Mouse (Mus musculus) urinary bladder, postnatal 25 days (tissue): ENCODE results near the gene Pla2g1b.

Experiments
- DNase-seq: peaks from one replicate; pipeline ENCODE4 v3.0.0; 2022; ENCODE audit warnings: low spot score

The Pla2g1b gene

GRCm38 (mm10) chr5:115465642-115466420 lies at the start of gene Pla2g1b:
Pla2g1b (plus strand) TSS chr5:115466262.
- DNase-seq: no peak

DNA sequence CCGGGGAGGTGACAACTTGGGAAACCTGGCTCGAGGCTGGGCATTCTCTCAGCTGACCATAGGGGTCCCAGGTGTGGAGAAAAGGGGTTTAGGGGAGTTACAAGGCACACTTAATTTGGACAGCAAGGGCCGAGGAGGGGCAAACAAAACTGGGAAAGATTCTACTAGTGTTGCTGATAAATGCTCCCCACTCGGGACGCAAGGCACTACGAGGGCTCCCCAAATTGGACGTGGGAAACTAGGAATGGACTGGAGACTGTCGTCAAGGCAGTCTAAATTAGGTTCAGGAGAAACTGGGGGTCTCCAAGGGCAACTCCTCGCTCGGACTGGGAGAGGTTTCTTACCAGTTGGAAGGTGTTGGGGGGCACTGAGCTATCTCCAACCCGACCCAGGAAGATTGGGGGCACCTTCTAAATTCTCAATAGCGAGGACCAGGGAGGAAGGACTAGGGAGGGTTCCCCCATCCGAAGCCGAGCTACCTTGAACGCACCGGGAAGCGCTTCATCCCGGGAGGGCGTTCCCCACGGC lies 37.2 kb upstream of the Pla2g1b start:
- no peak for DNase-seq

DNA sequence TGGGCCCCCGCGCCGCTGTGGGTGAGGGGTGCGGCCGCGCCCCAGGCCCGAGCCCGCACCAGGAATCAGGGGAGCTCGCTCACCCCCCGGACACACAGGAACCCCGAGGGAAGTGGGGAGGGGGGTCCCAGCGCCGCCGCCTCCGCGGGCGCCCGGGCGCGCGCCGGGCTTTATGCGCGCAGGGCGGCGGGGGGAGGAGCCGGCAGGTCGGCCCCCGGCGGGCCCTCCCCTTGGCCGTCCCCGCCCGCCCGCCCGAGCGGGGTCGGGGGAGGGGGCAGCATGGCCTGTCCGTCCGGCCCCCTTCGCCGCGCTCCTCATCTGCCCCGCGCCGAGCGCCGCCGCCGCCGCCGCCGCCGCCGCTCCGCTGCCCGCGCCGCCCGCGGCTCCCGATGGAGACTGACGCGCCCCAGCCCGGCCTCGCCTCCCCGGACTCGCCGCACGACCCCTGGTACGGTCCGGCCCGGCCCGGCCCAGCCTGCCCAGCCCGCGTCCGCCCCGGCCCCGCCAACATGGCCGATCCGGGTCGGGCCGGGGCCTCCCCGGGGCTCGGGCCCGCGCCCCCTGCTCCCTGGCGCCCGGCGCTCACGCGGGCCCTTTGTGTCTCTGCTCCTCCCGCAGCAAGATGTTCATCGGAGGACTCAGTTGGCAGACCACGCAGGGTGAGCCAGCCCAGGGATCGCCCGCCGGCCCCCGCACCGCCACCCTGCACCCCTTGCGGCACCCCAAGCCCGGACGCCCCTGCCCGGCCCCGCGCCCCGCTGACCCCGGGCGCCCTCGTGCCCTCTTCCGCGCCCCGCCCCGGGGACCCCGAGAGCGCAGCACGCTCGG lies 36.5 kb upstream of the Pla2g1b start, which contains the start of gene Msi1:
TSS of gene Msi1 (plus strand) at position 241 of the 828 bp plus-strand sequence.
- DNase-seq: no peak

DNA sequence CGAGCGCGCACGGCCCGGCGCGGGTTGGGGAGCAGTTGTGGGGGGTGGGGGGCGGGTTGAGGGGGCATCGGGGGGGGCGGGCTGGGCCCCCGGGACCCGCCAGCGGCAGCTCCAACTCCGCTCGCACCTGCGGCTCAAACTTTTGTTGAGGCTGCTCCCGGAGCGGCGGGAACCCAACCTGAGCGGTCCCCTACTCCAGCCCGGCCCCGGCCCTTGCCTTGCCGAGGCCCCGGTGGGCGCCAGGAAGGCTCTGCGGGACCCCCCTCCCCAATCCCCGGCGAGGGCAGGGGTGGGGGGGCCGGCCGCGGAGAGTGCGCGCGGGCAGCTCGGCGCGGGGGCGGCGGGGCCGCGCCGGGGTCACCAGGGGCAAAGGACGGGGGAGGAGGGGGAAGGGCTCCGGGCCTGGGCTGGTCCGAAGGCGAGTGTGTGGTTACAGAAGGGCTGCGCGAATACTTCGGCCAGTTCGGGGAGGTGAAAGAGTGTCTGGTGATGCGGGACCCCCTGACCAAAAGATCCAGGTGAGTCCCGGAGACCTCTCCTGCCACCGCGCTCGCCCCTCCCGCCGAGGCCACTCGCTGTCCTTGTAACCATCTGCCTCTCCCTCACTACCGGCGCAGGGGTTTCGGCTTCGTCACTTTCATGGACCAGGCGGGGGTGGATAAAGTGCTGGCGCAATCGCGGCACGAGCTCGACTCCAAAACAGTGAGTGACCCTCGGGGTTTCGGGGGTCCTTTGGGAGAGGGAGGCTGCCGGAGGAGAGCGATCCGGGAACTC lies 35.7 kb upstream of the Pla2g1b start:
- DNase-seq: no peak

GRCm38 (mm10) chr5:115431061-115431897 lies 34.8 kb upstream of the Pla2g1b start:
- DNase-seq: no peak

- DNase-seq: no peak
Measured at GRCm38 (mm10) chr5:115431898-115432259, 34.2 kb upstream of the Pla2g1b start.

- no peak for DNase-seq
Measured at GRCm38 (mm10) chr5:115432395-115432794, 33.7 kb upstream of the Pla2g1b start.

- no peak for DNase-seq
Measured at GRCm38 (mm10) chr5:115433191-115433590, 32.9 kb upstream of the Pla2g1b start.

DNA sequence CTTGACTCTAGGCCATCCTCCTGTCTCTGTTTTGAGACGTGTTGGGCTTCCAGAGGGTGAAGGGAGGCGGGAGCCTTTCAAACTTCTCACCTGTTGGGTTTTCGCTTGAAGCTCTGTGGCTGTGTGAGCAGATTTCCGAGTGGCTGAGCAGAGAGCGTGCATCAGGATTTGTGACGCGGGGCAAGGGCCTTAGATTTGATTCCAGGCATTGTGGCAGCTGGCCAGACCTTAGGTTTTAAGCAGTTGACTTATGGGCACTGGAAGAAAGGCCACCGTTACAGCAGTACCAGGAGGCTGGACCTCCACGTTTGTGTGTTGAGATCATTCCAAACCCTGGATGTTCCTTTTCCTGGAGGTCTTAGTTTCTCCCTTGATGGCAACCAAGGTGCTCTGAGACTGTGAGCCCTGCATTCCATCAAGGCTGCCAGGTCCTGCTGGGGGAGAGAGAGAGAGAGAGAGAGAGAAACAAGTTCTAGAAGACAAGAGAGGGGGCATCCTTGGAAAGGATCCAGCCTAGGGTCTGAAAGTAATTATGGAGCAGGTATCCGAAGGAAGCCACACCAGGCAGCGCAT lies 31.7 kb upstream of the Pla2g1b start:
- DNase-seq: no peak

DNA sequence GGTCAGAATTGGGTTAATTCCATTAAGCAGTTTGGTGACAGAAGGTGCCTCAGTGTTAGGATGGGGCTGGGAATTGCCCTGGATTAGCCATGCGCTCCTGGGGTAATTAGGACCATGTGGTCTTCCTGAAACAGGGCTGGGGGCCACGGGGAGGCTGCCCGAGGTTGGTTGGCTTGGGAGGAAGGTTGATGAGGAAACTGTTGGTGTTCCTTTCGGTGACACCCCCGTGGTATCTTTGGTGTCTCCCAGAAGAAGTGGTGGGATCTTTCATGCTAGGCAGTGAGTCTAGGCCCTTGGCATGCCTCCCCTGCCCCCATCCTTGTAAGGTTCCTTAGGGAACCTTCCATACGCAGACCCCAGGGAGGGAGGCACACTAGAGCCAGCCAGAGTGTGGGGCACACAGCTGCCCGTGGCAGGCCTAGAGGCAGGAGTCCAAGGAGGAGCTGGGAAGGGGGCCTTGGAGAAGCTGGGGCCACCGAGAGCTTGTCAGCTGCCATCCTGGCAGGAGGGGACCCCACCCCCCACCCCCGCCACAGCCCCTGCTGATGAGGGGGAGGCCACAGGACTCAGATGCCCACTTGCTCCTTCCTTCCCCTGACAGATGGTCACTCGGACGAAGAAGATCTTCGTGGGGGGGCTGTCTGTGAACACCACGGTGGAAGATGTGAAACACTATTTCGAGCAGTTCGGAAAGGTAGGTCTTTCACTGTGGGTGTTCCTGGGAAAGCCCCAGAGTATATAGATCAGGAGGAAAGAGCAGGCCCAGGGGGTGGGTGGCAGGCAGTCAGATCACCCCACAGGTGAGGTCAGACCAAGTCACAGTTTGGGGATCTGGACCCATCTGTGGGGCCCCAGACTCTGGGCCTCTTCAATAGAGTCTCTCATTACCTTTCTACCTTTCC lies 31.0 kb upstream of the Pla2g1b start:
- no peak for DNase-seq

DNA sequence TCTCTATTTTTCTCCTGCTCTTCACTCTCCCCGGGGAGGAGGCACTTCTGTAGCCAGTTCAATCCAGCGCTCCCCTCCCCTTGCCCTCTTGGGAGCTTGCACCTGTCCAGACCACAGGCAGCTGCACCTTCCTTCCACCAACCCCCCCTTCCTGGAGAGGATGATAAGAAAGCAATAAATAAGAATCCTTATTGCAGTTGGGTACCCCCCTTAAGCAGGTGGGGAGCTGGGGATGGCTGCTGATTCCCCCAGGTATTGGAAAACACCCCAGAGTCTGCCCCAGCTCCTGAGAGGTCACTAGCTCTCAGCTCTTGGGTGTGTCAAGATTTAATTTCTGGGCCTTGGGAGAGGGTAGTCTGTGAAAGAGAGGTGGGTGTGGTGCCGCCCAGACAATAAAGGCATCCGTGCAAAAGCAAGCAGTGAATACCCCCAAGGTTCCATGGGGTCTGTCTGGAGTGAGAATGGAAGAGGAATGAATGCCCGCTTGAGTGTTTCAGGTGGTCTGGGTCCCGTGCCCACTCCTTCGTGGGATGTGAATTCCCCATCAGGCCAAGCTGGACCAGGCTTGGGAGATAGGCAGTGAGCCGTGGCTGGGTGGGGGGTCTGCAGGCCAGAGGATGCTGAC lies 30.2 kb upstream of the Pla2g1b start:
- DNase-seq: no peak

DNA sequence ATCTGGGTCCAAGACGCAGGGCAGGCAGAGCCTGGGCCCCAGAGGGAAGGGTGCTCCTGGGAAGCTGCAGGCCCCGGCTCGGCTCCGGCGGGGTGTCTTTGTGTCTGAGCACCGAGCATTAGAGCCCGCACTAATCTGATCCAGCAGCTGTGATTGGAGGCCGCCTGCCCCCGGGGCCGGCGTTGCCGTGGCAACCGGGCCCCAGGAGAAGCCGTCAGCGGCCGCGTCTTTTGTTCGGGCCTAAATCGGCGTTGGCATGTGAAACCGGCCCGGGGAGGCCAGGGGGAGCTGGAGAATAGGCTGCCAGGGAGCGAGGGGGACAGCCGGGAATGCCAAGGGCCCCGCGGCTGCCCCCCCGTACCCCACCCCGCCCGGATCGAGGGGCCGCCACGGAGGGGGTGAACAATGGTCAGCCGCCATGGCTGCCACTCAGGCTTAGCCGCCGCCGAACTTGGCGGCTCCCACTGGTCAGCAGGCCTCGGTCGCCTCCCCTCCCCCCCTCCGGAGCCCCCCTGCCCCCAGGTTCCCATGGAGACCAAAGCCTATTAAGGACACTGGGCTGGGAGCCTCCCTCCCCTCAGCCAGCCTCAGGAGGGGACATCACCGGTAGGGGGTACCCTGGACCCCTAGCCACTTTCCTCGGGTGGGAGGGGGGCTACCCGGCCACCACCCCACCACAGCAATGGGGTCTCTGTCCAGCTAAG lies 29.5 kb upstream of the Pla2g1b start:
- DNase-seq: peak; percentile 22

DNA sequence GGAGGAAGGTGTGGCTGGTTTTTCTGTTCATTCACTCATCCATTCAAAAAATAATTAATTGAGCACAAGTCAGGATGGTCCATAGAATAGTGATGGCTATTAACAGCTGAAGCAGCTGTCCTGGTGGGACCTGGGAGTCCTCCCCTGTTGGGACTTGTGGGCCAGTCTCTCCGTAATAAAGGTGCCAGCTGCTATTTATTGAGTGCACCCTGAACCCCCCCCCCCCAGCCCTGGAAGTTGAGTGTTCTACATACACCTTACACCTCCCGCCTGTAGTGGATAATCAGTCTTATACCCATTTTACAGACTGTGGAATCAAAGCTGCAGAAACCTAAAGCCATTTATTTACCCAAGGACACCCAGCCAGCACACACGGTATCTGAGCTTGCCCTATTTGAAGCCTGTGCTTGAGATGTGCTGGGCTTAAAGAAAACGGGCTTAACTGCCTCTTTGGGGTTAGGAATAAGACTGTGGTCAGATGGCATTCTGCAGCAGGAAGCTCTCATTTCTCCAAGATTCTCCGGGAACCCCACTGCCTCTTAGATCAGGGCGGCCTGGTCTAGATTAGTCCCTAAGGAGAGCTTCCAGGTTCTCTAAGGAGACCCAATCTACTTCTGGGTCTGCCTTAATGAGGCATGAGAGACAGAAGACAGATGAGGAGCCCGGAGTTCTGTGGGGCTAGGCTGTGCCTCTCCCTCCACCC lies 28.7 kb upstream of the Pla2g1b start:
- no peak for DNase-seq

DNA sequence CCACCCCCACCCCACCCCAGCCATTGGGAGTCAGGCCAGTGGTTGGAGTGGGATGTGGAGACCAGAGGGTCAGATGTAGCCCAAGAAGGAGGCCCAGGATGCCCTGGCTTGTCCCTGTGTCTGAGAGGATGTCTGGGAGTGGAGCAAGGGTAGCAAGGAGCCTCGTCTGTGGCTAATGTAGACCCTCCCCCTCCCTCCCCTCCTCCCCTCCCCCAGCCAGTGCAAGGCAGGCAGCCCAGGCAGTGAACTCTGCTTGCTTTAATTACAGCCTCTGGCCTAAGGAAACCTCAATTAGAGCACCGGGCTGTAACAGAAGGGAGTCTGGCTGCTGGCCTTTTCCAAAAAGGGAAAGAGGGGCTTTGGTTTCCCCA lies 28.1 kb upstream of the Pla2g1b start:
- DNase-seq: no peak

DNA sequence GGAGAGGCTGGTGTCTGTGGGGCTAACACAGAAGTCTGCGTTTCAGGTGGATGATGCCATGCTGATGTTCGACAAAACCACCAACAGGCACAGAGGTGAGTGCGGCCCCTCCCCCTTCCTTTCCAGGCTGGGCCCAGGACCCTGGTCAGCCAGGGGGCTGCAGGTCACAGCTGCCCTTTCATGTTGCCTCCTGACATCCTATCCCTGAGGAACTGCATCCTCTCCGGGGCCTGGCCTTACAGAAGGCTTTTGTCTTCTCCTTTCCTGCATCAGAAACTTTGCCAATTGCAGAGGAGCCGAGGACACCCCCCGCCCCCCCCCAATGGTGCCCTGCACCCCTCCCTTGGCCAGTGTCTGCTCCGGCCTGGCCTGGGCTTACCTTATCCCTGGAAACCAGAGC lies 27.4 kb upstream of the Pla2g1b start:
- no peak for DNase-seq

GRCm38 (mm10) chr5:115441205-115441849 lies 24.7 kb upstream of the Pla2g1b start:
- peak; percentile 74 for DNase-seq

- DNase-seq: peak; percentile 16
Measured at GRCm38 (mm10) chr5:115442663-115443062, 23.4 kb upstream of the Pla2g1b start.

- DNase-seq: no peak
Measured at GRCm38 (mm10) chr5:115444130-115444529, 21.9 kb upstream of the Pla2g1b start.
